Mouse (Mus musculus) brain, embryonic 14.5 days (tissue): Measurements from ENCODE around the gene Kcnj10.

ENCODE experiments used
- CTCF ChIP-seq: fragments of 200-500 bp; IDR thresholded peaks from 2 replicates; pipeline ENCODE4 v1.5.1; 2012; ENCODE audit warnings: inconsistent platforms, mild to moderate bottlenecking, moderate library complexity, borderline replicate concordance; ENCODE audit not compliant: insufficient read depth, insufficient read length; ENCODE audit errors: extremely low read depth
- POLR2A ChIP-seq: fragments of 200-500 bp; IDR thresholded peaks from 2 replicates; pipeline ENCODE4 v1.6.1; 2012; ENCODE audit warnings: mild to moderate bottlenecking, inconsistent platforms, borderline replicate concordance; ENCODE audit not compliant: poor library complexity, insufficient read depth, insufficient read length, severe bottlenecking; ENCODE audit errors: extremely low read depth

GRCm38 (mm10) chr1:172382090-172382489 is 41.1 kb downstream of the Kcnj10 start:
- TF ChIP-seq CTCF (no peak), POLR2A (no peak)
